Mouse (Mus musculus): ENCODE results near the gene Hrh1. TPM values are rescaled to one million over a fixed set of nuclear protein-coding genes. Genes with fewer than 3 reads are reported as not detected.

Gene Hrh1
- polyA plus RNA-seq, 1 experiment from 2014 or later: 0.59 TPM

- H3K4me3 ChIP-seq (replicated peaks): no peak overlapping the region
- H3K9me3 ChIP-seq (replicated peaks): no peaks in the 10 kb centered on the region
- H3K27me3 ChIP-seq (replicated peaks): no peaks in the 10 kb centered on the region
- no peak overlapping the region for H3K4me2 ChIP-seq
- H3K9ac ChIP-seq (replicated peaks): no peak overlapping the region
- H3K27ac ChIP-seq (replicated peaks): no peak overlapping the region
- ATAC-seq (ENCODE audit: low FRiP score): no peak
- WGBS: 65% methylated on average over 4 of the region's 4 CpGs
- no peaks in the 10 kb centered on the region for H3K4me1 ChIP-seq
- no peaks in the 10 kb centered on the region for H3K36me3 ChIP-seq
Observed at GRCm38 (mm10) chr6:114387855-114388254, 9.9 kb upstream of the Hrh1 start.

- H3K27me3 ChIP-seq (replicated peaks): no peaks in the 10 kb centered on the region
- no peak overlapping the region for H3K9ac ChIP-seq (replicated peaks)
- no peak for ATAC-seq (ENCODE audit: low FRiP score)
- no peak overlapping the region for H3K4me3 ChIP-seq (replicated peaks)
- no peak overlapping the region for H3K27ac ChIP-seq (replicated peaks)
- no peak overlapping the region for H3K4me2 ChIP-seq
- no peaks in the 10 kb centered on the region for H3K36me3 ChIP-seq
- H3K4me1 ChIP-seq: no peaks in the 10 kb centered on the region
- 67% methylated on average over 2 of the region's 2 CpGs for WGBS
- H3K9me3 ChIP-seq (replicated peaks): no peaks in the 10 kb centered on the region
Observed at GRCm38 (mm10) chr6:114390129-114390528, 7.6 kb upstream of the Hrh1 start.

- H3K27ac ChIP-seq (replicated peaks): no peak overlapping the region
- 65% methylated on average over 4 of the region's 4 CpGs for WGBS
- H3K9ac ChIP-seq (replicated peaks): no peak overlapping the region
- H3K36me3 ChIP-seq: no peaks in the 10 kb centered on the region
- H3K4me3 ChIP-seq (replicated peaks): no peak overlapping the region
- H3K4me2 ChIP-seq: no peak overlapping the region
- peaks cover 43% of the 10 kb centered on the region for H3K27me3 ChIP-seq (replicated peaks)
- ATAC-seq (ENCODE audit: low FRiP score): no peak
- H3K4me1 ChIP-seq: peaks cover 20% of the 10 kb centered on the region
- H3K9me3 ChIP-seq (replicated peaks): no peaks in the 10 kb centered on the region
Observed at GRCm38 (mm10) chr6:114394982-114395381, 2.8 kb upstream of the Hrh1 start.

- ATAC-seq (ENCODE audit: low FRiP score): no peak
- H3K9ac ChIP-seq (replicated peaks): no peak overlapping the region
- 64% methylated on average over 4 of the region's 4 CpGs for WGBS
- peaks cover 24% of the 10 kb centered on the region for H3K4me1 ChIP-seq
- H3K4me2 ChIP-seq: no peak overlapping the region
- no peak overlapping the region for H3K4me3 ChIP-seq (replicated peaks)
- no peaks in the 10 kb centered on the region for H3K36me3 ChIP-seq
- no peak overlapping the region for H3K27ac ChIP-seq (replicated peaks)
- no peaks in the 10 kb centered on the region for H3K9me3 ChIP-seq (replicated peaks)
- H3K27me3 ChIP-seq (replicated peaks): peaks cover 52% of the 10 kb centered on the region
Observed at GRCm38 (mm10) chr6:114396605-114397004, 1.1 kb upstream of the Hrh1 start.

- Histone ChIP-seq H3K27ac (replicated peaks) (no peak overlapping the region), H3K36me3 (no peaks in the 10 kb centered on the region), H3K4me1 (peaks cover 24% of the 10 kb centered on the region), H3K4me2 (peak overlapping the region; percentile 99), H3K9ac (replicated peaks) (peak overlapping the region; percentile 38), H3K9me3 (replicated peaks) (no peaks in the 10 kb centered on the region), H3K27me3 (replicated peaks) (peaks cover 55% of the 10 kb centered on the region), H3K4me3 (replicated peaks) (peak overlapping the region; percentile 50)
- ATAC-seq (ENCODE audit: low FRiP score): 0 out of 2 replicates have a peak, but pooled peaks have one; percentile 29
- WGBS: 4% methylated on average over 11 of the region's 11 CpGs
Observed at GRCm38 (mm10) chr6:114397280-114397679, 456 bp upstream of the Hrh1 start.

GRCm38 (mm10) chr6:114398626-114399025 is 890 bp downstream of the Hrh1 start:
- no peak overlapping the region for H3K27ac ChIP-seq (replicated peaks)
- no peaks in the 10 kb centered on the region for H3K36me3 ChIP-seq
- peaks cover 27% of the 10 kb centered on the region for H3K4me1 ChIP-seq
- peaks cover 55% of the 10 kb centered on the region for H3K27me3 ChIP-seq (replicated peaks)
- H3K9ac ChIP-seq (replicated peaks): no peak overlapping the region
- no peaks in the 10 kb centered on the region for H3K9me3 ChIP-seq (replicated peaks)
- 3% methylated on average over 9 of the region's 9 CpGs for WGBS
- H3K4me2 ChIP-seq: peak overlapping the region; percentile 99
- H3K4me3 ChIP-seq (replicated peaks): peak overlapping the region; percentile 50; the same call in 1 of the 2 replicates
- ATAC-seq (ENCODE audit: low FRiP score): no peak

GRCm38 (mm10) chr6:114400387-114400786 is 2.7 kb downstream of the Hrh1 start:
- peaks cover 55% of the 10 kb centered on the region for H3K27me3 ChIP-seq (replicated peaks)
- WGBS: 69% methylated on average over 10 of the region's 10 CpGs

GRCm38 (mm10) chr6:114400841-114401240 is 3.1 kb downstream of the Hrh1 start:
- H3K27me3 ChIP-seq (replicated peaks): peaks cover 52% of the 10 kb centered on the region
- H3K9me3 ChIP-seq (replicated peaks): no peaks in the 10 kb centered on the region
- no peak overlapping the region for H3K4me3 ChIP-seq (replicated peaks)
- ATAC-seq (ENCODE audit: low FRiP score): no peak
- no peak overlapping the region for H3K9ac ChIP-seq (replicated peaks)
- 35% methylated on average over 8 of the region's 8 CpGs for WGBS
- no peak overlapping the region for H3K4me2 ChIP-seq
- H3K36me3 ChIP-seq: no peaks in the 10 kb centered on the region
- no peak overlapping the region for H3K27ac ChIP-seq (replicated peaks)
- H3K4me1 ChIP-seq: peaks cover 29% of the 10 kb centered on the region

More at GRCm38 (mm10) chr6:114400387-114400786, 2.7 kb downstream of the Hrh1 start:
- no peak overlapping the region for H3K4me2 ChIP-seq
- H3K36me3 ChIP-seq: no peaks in the 10 kb centered on the region
- H3K9ac ChIP-seq (replicated peaks): no peak overlapping the region
- H3K9me3 ChIP-seq (replicated peaks): no peaks in the 10 kb centered on the region
- no peak overlapping the region for H3K4me3 ChIP-seq (replicated peaks)
- ATAC-seq (ENCODE audit: low FRiP score): no peak
- H3K4me1 ChIP-seq: peaks cover 29% of the 10 kb centered on the region
- no peak overlapping the region for H3K27ac ChIP-seq (replicated peaks)

GRCm38 (mm10) chr6:114402161-114402560 is 4.4 kb downstream of the Hrh1 start:
- no peak for ATAC-seq (ENCODE audit: low FRiP score)
- Histone ChIP-seq H3K27me3 (replicated peaks) (peaks cover 39% of the 10 kb centered on the region), H3K9me3 (replicated peaks) (no peaks in the 10 kb centered on the region), H3K4me1 (peaks cover 27% of the 10 kb centered on the region), H3K4me2 (no peak overlapping the region), H3K4me3 (replicated peaks) (no peak overlapping the region), H3K27ac (replicated peaks) (no peak overlapping the region), H3K36me3 (no peaks in the 10 kb centered on the region), H3K9ac (replicated peaks) (no peak overlapping the region)
- whole genome bisulfite sequencing: 85% methylated on average over 2 of the region's 2 CpGs

- H3K9ac ChIP-seq (replicated peaks): no peak overlapping the region
- peaks cover 26% of the 10 kb centered on the region for H3K27me3 ChIP-seq (replicated peaks)
- H3K9me3 ChIP-seq (replicated peaks): no peaks in the 10 kb centered on the region
- peaks cover 16% of the 10 kb centered on the region for H3K4me1 ChIP-seq
- H3K4me2 ChIP-seq: no peak overlapping the region
- no peak overlapping the region for H3K4me3 ChIP-seq (replicated peaks)
- no peaks in the 10 kb centered on the region for H3K36me3 ChIP-seq
- no peak for ATAC-seq (ENCODE audit: low FRiP score)
- WGBS: 32% methylated on average over 8 of the region's 8 CpGs
- H3K27ac ChIP-seq (replicated peaks): no peak overlapping the region
Observed at GRCm38 (mm10) chr6:114403632-114404031, 5.9 kb downstream of the Hrh1 start.

- H3K9ac ChIP-seq (replicated peaks): no peak overlapping the region
- H3K36me3 ChIP-seq: no peaks in the 10 kb centered on the region
- WGBS: 48% methylated on average over 5 of the region's 5 CpGs
- H3K4me2 ChIP-seq: no peak overlapping the region
- no peaks in the 10 kb centered on the region for H3K9me3 ChIP-seq (replicated peaks)
- ATAC-seq (ENCODE audit: low FRiP score): no peak
- H3K4me1 ChIP-seq: peaks cover 14% of the 10 kb centered on the region
- H3K4me3 ChIP-seq (replicated peaks): no peak overlapping the region
- H3K27me3 ChIP-seq (replicated peaks): peaks cover 21% of the 10 kb centered on the region
- H3K27ac ChIP-seq (replicated peaks): no peak overlapping the region
Observed at GRCm38 (mm10) chr6:114404128-114404527, 6.4 kb downstream of the Hrh1 start.

- H3K9ac ChIP-seq (replicated peaks): no peak overlapping the region
- H3K36me3 ChIP-seq: no peaks in the 10 kb centered on the region
- H3K4me3 ChIP-seq (replicated peaks): no peak overlapping the region
- H3K4me2 ChIP-seq: no peak overlapping the region
- 68% methylated on average over 7 of the region's 7 CpGs for WGBS
- ATAC-seq (ENCODE audit: low FRiP score): no peak
- H3K27ac ChIP-seq (replicated peaks): no peak overlapping the region
- H3K4me1 ChIP-seq: peaks cover 14% of the 10 kb centered on the region
- peaks cover 13% of the 10 kb centered on the region for H3K27me3 ChIP-seq (replicated peaks)
- no peaks in the 10 kb centered on the region for H3K9me3 ChIP-seq (replicated peaks)
Observed at GRCm38 (mm10) chr6:114404774-114405468, 7.2 kb downstream of the Hrh1 start.

Data from neural tube, embryonic 15.5 days (tissue).